Mouse (Mus musculus): ENCODE results near the gene Sned1.

The Sned1 gene

GRCm38 (mm10) chr1:93305581-93306337, 70.1 kb downstream of the Sned1 start, which contains the start of gene Mterf4:
Mterf4 (minus strand) TSS chr1:93305915.
- peak; percentile 89 for DNase-seq (ENCODE audit: low read depth, low spot score)

GRCm38 (mm10) chr1:93323973-93324372, 88.3 kb downstream of the Sned1 start:
- no peak for DNase-seq (ENCODE audit: low read depth, low spot score)

GRCm38 (mm10) chr1:93326446-93326845, 90.8 kb downstream of the Sned1 start:
- no peak for DNase-seq (ENCODE audit: low read depth, low spot score)

- DNase-seq (ENCODE audit: low read depth, low spot score) = no peak
Measured at GRCm38 (mm10) chr1:93334621-93335020, 99.0 kb downstream of the Sned1 start.

- peak; percentile 97 for DNase-seq (ENCODE audit: low read depth, low spot score)
Measured at GRCm38 (mm10) chr1:93342648-93343503, 107.2 kb downstream of the Sned1 start, which contains the start of the genes Ppp1r7 and Pask. Ppp1r7 (plus strand) TSS chr1:93342854. Pask (minus strand) TSS chr1:93343482.

- peak; percentile 96 for DNase-seq (ENCODE audit: low read depth, low spot score)
Measured at GRCm38 (mm10) chr1:93343504-93344047, 107.9 kb downstream of the Sned1 start.

- DNase-seq (ENCODE audit: low read depth, low spot score) = no peak
Measured at GRCm38 (mm10) chr1:93347176-93347575, 111.5 kb downstream of the Sned1 start.

- DNase-seq (ENCODE audit: low read depth, low spot score) = no peak
Measured at GRCm38 (mm10) chr1:93349701-93350100, 114.1 kb downstream of the Sned1 start.

All from CD4-positive, CD25-positive, alpha-beta regulatory T cell, adult 2 months (primary cell).